Mouse (Mus musculus) spleen, adult 2 months (tissue): ENCODE results near the gene Tmtc1.

Experiments
- CTCF ChIP-seq: fragments of 200-500 bp; IDR thresholded peaks from 2 replicates; pipeline ENCODE4 v1.5.1; 2011; ENCODE audit warnings: mild to moderate bottlenecking, inconsistent platforms; ENCODE audit not compliant: insufficient read depth, insufficient read length, insufficient replicate concordance; ENCODE audit errors: extremely low read depth
- POLR2A ChIP-seq: fragments of 200-500 bp; IDR thresholded peaks from 2 replicates; pipeline ENCODE4 v1.6.1; 2011; ENCODE audit warnings: low read depth, low read length, inconsistent platforms

DNA sequence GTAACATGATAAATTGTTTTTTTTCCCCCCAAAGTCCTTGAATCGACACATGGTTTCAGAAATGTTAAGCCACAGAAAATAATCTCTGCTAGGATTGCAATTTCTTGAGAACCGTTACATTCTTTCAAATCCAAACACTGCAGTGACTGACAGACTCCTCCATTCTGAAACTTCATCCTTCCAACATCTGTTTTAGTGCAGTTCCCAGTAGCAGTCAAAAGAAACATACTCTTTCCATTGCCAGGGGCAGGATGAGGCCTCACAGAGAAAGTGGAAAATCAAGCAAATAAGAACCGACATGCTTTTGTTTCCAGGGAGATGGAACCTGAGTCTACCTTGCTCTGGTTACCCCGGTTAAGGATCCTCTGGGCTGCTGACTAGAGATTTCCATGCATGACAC lies 147.1 kb downstream of the Tmtc1 start:
- TF ChIP-seq CTCF = no peak
- TF ChIP-seq POLR2A = no peak
